ENCODE assay signal across 7 mouse cellular contexts in the genomic region with DNA sequence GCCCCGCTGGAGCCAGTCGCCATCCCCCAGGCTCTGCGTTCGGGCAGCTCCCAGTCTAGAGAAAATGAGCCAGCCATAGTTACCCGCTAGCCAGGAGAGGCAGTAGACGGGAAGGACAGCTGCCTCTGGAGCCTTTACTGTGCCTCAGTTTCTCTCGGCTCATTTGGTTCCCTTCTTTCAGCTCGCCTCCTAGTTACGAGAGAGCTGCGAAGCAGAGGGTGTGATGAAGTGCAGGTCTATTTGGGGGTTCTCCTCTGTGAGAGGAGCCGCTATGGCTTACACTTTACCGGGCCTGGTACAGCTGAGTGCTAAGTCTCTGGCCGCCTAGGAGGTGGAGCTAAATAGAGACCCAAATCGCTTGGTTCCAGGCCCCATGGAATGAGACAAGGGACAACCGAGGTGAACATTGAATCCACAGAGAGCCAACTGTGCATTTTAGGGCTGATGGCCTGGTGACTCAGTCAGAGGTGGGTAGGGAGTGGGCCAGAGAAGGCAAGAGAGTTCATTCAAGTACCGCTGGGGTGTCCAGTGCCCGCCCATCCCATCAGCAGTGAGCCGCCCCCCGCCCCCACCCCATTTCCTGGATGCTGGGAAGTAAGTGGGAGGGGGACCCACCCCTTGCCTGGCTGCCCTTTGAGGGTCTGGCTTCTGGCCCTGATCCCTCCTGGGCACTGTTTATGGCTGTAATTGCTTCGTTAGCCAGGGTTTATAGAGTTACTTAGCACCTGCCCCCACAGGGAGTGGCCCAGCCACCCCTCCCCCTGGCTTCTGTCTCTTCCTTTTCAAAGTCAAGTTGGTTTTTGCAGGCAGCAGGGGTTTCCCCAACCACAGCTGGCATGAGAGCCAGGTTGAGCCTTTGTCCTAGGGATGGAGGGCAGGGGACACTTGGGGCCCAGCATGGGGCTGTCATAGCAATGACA. TPM values are rescaled to one million over a fixed set of nuclear protein-coding genes. Genes with fewer than 3 reads are reported as not detected.
DNase-seq lines count a peak whose midpoint lies in the region; ATAC-seq and TF ChIP-seq lines count a peak whose summit lies in the region.

No protein-coding gene starts in this region.

- no peaks in the 10 kb centered on the region for H3K36me3 ChIP-seq in heart, postnatal 0 days (replicated peaks; ENCODE audit: control insufficient read depth, insufficient read depth, low read length)
- H3K36me3 ChIP-seq in limb, embryonic 10.5 days = no peaks in the 10 kb centered on the region
- H3K36me3 ChIP-seq in myocyte (ENCODE audit: control insufficient read depth, insufficient read depth) = no peaks in the 10 kb centered on the region

- H3K79me2 ChIP-seq in myocyte (ENCODE audit: control insufficient read depth, insufficient read depth) = no peaks in the 10 kb centered on the region

- H3K4me3 ChIP-seq in heart, postnatal 0 days (ENCODE audit: low read depth, low read length) = peak overlapping the region; percentile 93
- peak overlapping the region; percentile 66 for H3K4me3 ChIP-seq in limb, embryonic 10.5 days
- peak overlapping the region; percentile 41 for H3K4me3 ChIP-seq in myocyte

- H3K9ac ChIP-seq in heart, postnatal 0 days (replicated peaks; ENCODE audit: low read depth, low read length) = peak overlapping the region; percentile 92

- peak; percentile 89 for DNase-seq in ZHBTc4 (ENCODE audit: low read depth, low spot score)
- DNase-seq in heart, postnatal 0 days (ENCODE audit: low spot score) = peak; percentile 41
- peak; percentile 54 for DNase-seq in limb, embryonic 10.5 days (ENCODE audit: low spot score)
- peak; percentile 40 to 55 for DNase-seq in thymus, postnatal 36 days
- DNase-seq in right cerebral cortex, postnatal 14 days = no peak

- no peak overlapping the region for H3ac ChIP-seq in myocyte (ENCODE audit: control insufficient read depth, insufficient read length)

- WGBS in heart, postnatal 0 days = 20% methylated on average over 20 of the region's 20 CpGs
- 2% methylated on average over 20 of the region's 20 CpGs for WGBS in limb, embryonic 10.5 days

- peak overlapping the region; percentile 95 for H3K4me2 ChIP-seq in heart, postnatal 0 days (ENCODE audit: low read depth, low read length)
- H3K4me2 ChIP-seq in myocyte (ENCODE audit: low read depth) = peak overlapping the region; percentile 93

- no peaks in the 10 kb centered on the region for H3K9me3 ChIP-seq in heart, postnatal 0 days (replicated peaks; ENCODE audit: control insufficient read depth, low read length)
- H3K9me3 ChIP-seq in limb, embryonic 10.5 days (replicated peaks) = no peaks in the 10 kb centered on the region

- H3K4me1 ChIP-seq in heart, postnatal 0 days (ENCODE audit: control insufficient read depth, insufficient read depth) = peaks cover 25% of the 10 kb centered on the region; the same call in 1 of the 2 replicates
- peaks cover 38% of the 10 kb centered on the region for H3K4me1 ChIP-seq in limb, embryonic 10.5 days

- ATAC-seq in CD4-positive, CD25-positive, alpha-beta regulatory T cell, adult 4 months = peak; percentile 52
- ATAC-seq in heart, postnatal 0 days (ENCODE audit: insufficient read depth, low read depth) = no peak

- H3K27me3 ChIP-seq in heart, postnatal 0 days (ENCODE audit: control insufficient read depth, insufficient read depth, low read length) = no peaks in the 10 kb centered on the region
- peaks cover 64% of the 10 kb centered on the region for H3K27me3 ChIP-seq in limb, embryonic 10.5 days (ENCODE audit: low read depth, poor library complexity, severe bottlenecking)
- no peaks in the 10 kb centered on the region for H3K27me3 ChIP-seq in myocyte (ENCODE audit: control insufficient read depth, insufficient read depth, insufficient read length)

- H3K27ac ChIP-seq in heart, postnatal 0 days (ENCODE audit: low read depth) = peak overlapping the region; percentile 94
- peak overlapping the region; percentile 80 for H3K27ac ChIP-seq in limb, embryonic 10.5 days

- no peak for TF ChIP-seq CTCF in heart, postnatal 0 days (IDR thresholded peaks at IDR 0.05; ENCODE audit: low read depth)

- no peak for TF ChIP-seq POLR2A in myocyte (IDR thresholded peaks at IDR 0.05; ENCODE audit: insufficient read length, low read depth)

- no peak for TF ChIP-seq EP300 in heart, postnatal 0 days (IDR thresholded peaks at IDR 0.05; ENCODE audit: low read depth)

TF ChIP-seq in myocyte, 11 proteins besides CTCF, POLR2A, EP300 and RAD21:
- TF ChIP-seq MYOD1 (IDR thresholded peaks at IDR 0.05; ENCODE audit: control insufficient read depth in 1 of 3, insufficient read length in 2 of 3, low read depth in 2 of 3) = peak in 2 of 3 experiments; percentile 7 to 43
- no peak for TF ChIP-seq MAX (IDR thresholded peaks at IDR 0.05; ENCODE audit: low read depth)
- peak in 1 of 3 experiments; percentile 14 for TF ChIP-seq MYOG (IDR thresholded peaks at IDR 0.05; ENCODE audit: control insufficient read depth in 1 of 3, insufficient read depth in 1 of 3, insufficient read length in 2 of 3, low read depth in 2 of 3)
- TF ChIP-seq TCF3 (IDR thresholded peaks at IDR 0.05; ENCODE audit: insufficient read length, low read depth) = no peak
- TF ChIP-seq SRF (IDR thresholded peaks at IDR 0.05; ENCODE audit: control insufficient read depth, insufficient read length, low read depth) = no peak

RNA-seq across cellular contexts. Expression of a gene that starts 2.3 kb away (rescaled TPM):
- polyA plus RNA-seq in CD4-positive, CD25-positive, alpha-beta regulatory T cell, adult 4 months (2017; shearing (Covaris generic)) = 1 to 10 TPM; 5.2 to 5.7 TPM
- 42.4 and 57.5 TPM in 2 replicates for total RNA-seq in heart, postnatal 0 days (2014; rRNA removed; ENCODE audit: low replicate concordance)
- 26.9 and 27.9 TPM in 2 replicates for polyA plus RNA-seq in heart, postnatal 0 days (2015; fragmentation: Nextera tagmentation; extraction: Ambion mirVana)
- 1.5 and 2.3 TPM in 2 replicates for polyA plus RNA-seq in limb, embryonic 10.5 days (2016; fragmentation: Nextera tagmentation; extraction: Ambion mirVana)
- polyA plus RNA-seq in myocyte (2012; fragmentation: generic; extraction: Trizol) = 16.5 TPM

RNA-seq across cellular contexts. Expression of a gene that starts 12.5 kb away (rescaled TPM):
- not detected for polyA plus RNA-seq in CD4-positive, CD25-positive, alpha-beta regulatory T cell, adult 4 months (2017; shearing (Covaris generic))
- total RNA-seq in heart, postnatal 0 days (2014; rRNA removed; ENCODE audit: low replicate concordance) = 0.35 TPM in 1 of 2 replicates, not detected in the other
- polyA plus RNA-seq in heart, postnatal 0 days (2015; fragmentation: Nextera tagmentation; extraction: Ambion mirVana) = not detected in 2 replicates
- polyA plus RNA-seq in limb, embryonic 10.5 days (2016; fragmentation: Nextera tagmentation; extraction: Ambion mirVana) = not detected in 2 replicates
- not detected for polyA plus RNA-seq in myocyte (2012; fragmentation: generic; extraction: Trizol)

RNA-seq across cellular contexts. Expression of a gene that starts 44.6 kb away (rescaled TPM):
- polyA plus RNA-seq in CD4-positive, CD25-positive, alpha-beta regulatory T cell, adult 4 months (2017; shearing (Covaris generic)) = not detected
- 9.9 TPM in 1 of 2 replicates, not detected in the other for total RNA-seq in heart, postnatal 0 days (2014; rRNA removed; ENCODE audit: low replicate concordance)
- 0.36 and 0.93 TPM in 2 replicates for polyA plus RNA-seq in heart, postnatal 0 days (2015; fragmentation: Nextera tagmentation; extraction: Ambion mirVana)
- 0.56 and 0.76 TPM in 2 replicates for polyA plus RNA-seq in limb, embryonic 10.5 days (2016; fragmentation: Nextera tagmentation; extraction: Ambion mirVana)
- 0.32 TPM for polyA plus RNA-seq in myocyte (2012; fragmentation: generic; extraction: Trizol)

RNA-seq across cellular contexts. Expression of a gene that starts 44.9 kb away (rescaled TPM):
- polyA plus RNA-seq in CD4-positive, CD25-positive, alpha-beta regulatory T cell, adult 4 months (2017; shearing (Covaris generic)) = not detected
- total RNA-seq in heart, postnatal 0 days (2014; rRNA removed; ENCODE audit: low replicate concordance) = 0.12 TPM in 1 of 2 replicates, not detected in the other
- 0.19 and 0.22 TPM in 2 replicates for polyA plus RNA-seq in heart, postnatal 0 days (2015; fragmentation: Nextera tagmentation; extraction: Ambion mirVana)
- 0.23 TPM in 1 of 2 replicates, not detected in the other for polyA plus RNA-seq in limb, embryonic 10.5 days (2016; fragmentation: Nextera tagmentation; extraction: Ambion mirVana)
- 1.3 TPM for polyA plus RNA-seq in myocyte (2012; fragmentation: generic; extraction: Trizol)

RNA-seq across cellular contexts. Expression of a gene that starts 50.3 kb away (rescaled TPM):
- polyA plus RNA-seq in CD4-positive, CD25-positive, alpha-beta regulatory T cell, adult 4 months (2017; shearing (Covaris generic)) = under 1 TPM; 0.16 to 0.49 TPM
- 6.1 and 18.9 TPM in 2 replicates for total RNA-seq in heart, postnatal 0 days (2014; rRNA removed; ENCODE audit: low replicate concordance)
- 3.7 and 4.2 TPM in 2 replicates for polyA plus RNA-seq in heart, postnatal 0 days (2015; fragmentation: Nextera tagmentation; extraction: Ambion mirVana)
- polyA plus RNA-seq in limb, embryonic 10.5 days (2016; fragmentation: Nextera tagmentation; extraction: Ambion mirVana) = 5.0 and 7.3 TPM in 2 replicates
- polyA plus RNA-seq in myocyte (2012; fragmentation: generic; extraction: Trizol) = 3.4 TPM

Comparison
In these comparisons a context has a peak if more than half of its experiments do, and no peak if none do; other contexts are left out.
1. H3K4me3 ChIP-seq: peak in every context shown above with its lines; median percentile 93 in heart, postnatal 0 days; 66 in limb, embryonic 10.5 days; 41 in myocyte.